Mouse (Mus musculus): ENCODE results near the gene Lmo3. TPM values are rescaled to one million over a fixed set of nuclear protein-coding genes. Genes with fewer than 3 reads are reported as not detected.
A peak's percentile ranks its signal among the peaks of the same experiment; 100 is the strongest.

Lmo3 gene
- total and polyA plus RNA-seq, 2 experiments from 2014 or later: 68.7 to 73.0 TPM

DNA sequence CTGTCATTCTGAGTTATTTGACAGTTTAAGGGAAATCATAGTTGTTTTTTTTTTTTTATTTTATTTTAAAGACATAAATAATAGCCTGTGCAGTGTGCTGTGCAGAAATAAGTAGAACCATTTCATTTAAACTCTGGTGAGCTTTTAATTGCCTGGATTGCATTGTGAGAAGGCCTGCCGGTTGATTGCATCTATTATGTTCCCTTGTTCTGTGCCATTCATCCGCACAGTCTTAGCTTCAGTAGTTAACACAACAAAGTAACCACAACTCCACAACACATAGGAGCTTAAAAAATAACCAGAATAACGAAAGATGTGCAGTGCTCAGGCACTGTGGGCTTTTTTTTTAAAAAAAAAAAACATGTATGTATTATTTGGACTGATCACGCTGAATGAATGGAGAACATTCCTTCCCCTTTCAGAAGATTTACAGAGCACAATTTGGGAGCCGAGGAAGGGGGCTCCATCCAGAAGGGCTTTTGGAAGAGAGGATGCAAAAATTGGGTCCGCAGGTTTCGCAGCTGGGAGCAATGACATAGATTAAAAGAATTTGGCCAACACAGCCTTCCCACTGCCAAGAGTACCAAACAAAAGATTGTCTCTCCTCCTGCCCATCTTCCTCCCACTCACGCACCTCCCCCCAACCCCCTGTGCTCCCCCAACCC is 161.8 kb downstream of the Lmo3 start:
- Histone ChIP-seq H3K27ac (peak overlapping the region; percentile 62), H3K4me2 (ENCODE audit: low read depth, low read length) (peak overlapping the region; percentile 81), H3K4me3 (ENCODE audit: low read length) (peak overlapping the region; percentile 52), H3K9ac (replicated peaks; ENCODE audit: low read length) (peak overlapping the region; percentile 49; the same call in 1 of the 2 replicates), H3K36me3 (ENCODE audit: insufficient read depth, low read length) (no peaks in the 10 kb centered on the region), H3K4me1 (ENCODE audit: insufficient read depth, low read length) (peaks cover 9% of the 10 kb centered on the region), H3K9me3 (ENCODE audit: low read length) (no peaks in the 10 kb centered on the region), H3K27me3 (ENCODE audit: insufficient read depth, low read length) (no peaks in the 10 kb centered on the region)
- WGBS: 17% methylated on average over 8 of the region's 8 CpGs
- no peak for TF ChIP-seq CTCF (IDR thresholded peaks at IDR 0.05; ENCODE audit: low read depth)
- peak; percentile 30 for DNase-seq (ENCODE audit: low spot score)
- no peak for ATAC-seq

DNA sequence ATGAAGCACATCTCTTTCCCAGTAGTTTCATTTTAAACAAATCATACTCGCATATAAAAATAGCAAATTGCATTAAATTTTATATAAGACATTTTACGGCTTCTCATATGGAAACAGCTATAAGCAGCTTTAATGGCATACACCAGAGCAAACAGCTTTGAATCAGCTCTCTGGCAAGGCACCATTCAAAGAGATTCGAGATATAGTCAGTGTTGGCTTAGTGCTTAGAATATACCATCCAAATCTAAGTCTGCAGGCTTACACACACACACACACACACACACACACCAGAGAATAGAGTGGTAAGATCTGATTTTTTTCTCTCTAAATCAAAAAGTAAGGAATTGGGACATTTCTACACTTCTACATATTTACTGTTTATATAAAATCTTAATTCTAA is 169.7 kb downstream of the Lmo3 start:
- Histone ChIP-seq H3K27me3 (ENCODE audit: insufficient read depth, low read length) (no peaks in the 10 kb centered on the region), H3K4me1 (ENCODE audit: insufficient read depth, low read length) (no peaks in the 10 kb centered on the region), H3K27ac (no peak overlapping the region), H3K4me3 (ENCODE audit: low read length) (no peak overlapping the region), H3K9ac (replicated peaks; ENCODE audit: low read length) (no peak overlapping the region), H3K4me2 (ENCODE audit: low read depth, low read length) (no peak overlapping the region), H3K36me3 (ENCODE audit: insufficient read depth, low read length) (no peaks in the 10 kb centered on the region), H3K9me3 (ENCODE audit: low read length) (no peaks in the 10 kb centered on the region)
- no peak for ATAC-seq
- 82% methylated on average over 3 of the region's 3 CpGs for WGBS
- no peak for TF ChIP-seq CTCF (IDR thresholded peaks at IDR 0.05; ENCODE audit: low read depth)
- no peak for DNase-seq (ENCODE audit: low spot score)

DNA sequence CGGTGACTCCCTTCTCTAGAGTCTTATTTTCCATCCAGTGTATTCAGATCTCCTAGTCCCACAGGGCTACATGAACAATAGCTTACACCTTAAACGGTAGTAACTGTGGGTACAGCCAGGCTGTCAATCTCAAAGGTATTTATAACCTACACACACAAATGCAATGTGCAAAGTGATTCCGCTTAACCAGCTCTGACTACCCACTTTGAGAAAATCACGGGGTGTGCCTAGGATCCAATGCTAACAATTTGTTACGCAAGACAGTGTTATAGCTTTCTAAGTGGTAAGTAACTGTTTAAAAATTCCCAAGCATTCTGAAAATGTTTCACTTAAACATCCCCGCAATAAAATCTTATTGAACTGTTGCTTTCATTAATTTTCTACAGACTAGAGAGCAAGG is 179.7 kb downstream of the Lmo3 start:
- Histone ChIP-seq H3K9ac (replicated peaks; ENCODE audit: low read length) (no peak overlapping the region), H3K36me3 (ENCODE audit: insufficient read depth, low read length) (no peaks in the 10 kb centered on the region), H3K4me3 (ENCODE audit: low read length) (no peak overlapping the region), H3K27ac (no peak overlapping the region), H3K4me1 (ENCODE audit: insufficient read depth, low read length) (no peaks in the 10 kb centered on the region), H3K27me3 (ENCODE audit: insufficient read depth, low read length) (no peaks in the 10 kb centered on the region), H3K4me2 (ENCODE audit: low read depth, low read length) (no peak overlapping the region), H3K9me3 (ENCODE audit: low read length) (no peaks in the 10 kb centered on the region)
- WGBS: 86% methylated on average over 6 of the region's 6 CpGs
- TF ChIP-seq CTCF (IDR thresholded peaks at IDR 0.05; ENCODE audit: low read depth): no peak
- ATAC-seq (no peak), DNase-seq (ENCODE audit: low spot score) (no peak)

DNA sequence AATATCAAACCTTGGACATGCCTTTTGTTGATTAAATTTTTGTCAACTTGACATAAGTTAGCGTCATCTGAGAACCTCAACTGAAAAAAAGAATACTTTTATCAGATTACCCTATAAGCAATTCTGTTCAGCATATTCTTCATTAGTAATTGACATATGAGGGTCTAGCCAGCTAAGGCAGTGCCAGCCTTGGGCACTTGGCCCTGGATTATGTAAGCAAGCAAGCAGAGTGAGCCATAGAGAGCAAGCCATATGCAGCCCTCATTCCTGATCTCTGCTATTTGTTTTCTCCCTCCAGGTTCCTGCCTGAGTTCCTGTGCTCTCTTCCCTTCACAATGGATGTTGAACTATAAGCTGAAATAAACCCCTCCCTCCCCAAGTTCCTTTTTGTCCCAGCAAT is 182.9 kb downstream of the Lmo3 start:
- WGBS: 93% methylated on average over 1 of the region's 1 CpGs
- no peak overlapping the region for H3K9ac ChIP-seq (replicated peaks; ENCODE audit: low read length)
- H3K27ac ChIP-seq: no peak overlapping the region
- TF ChIP-seq CTCF (IDR thresholded peaks at IDR 0.05; ENCODE audit: low read depth): no peak
- H3K4me3 ChIP-seq (ENCODE audit: low read length): no peak overlapping the region
- H3K9me3 ChIP-seq (ENCODE audit: low read length): no peaks in the 10 kb centered on the region
- H3K36me3 ChIP-seq (ENCODE audit: insufficient read depth, low read length): no peaks in the 10 kb centered on the region
- ATAC-seq: no peak
- no peak overlapping the region for H3K4me2 ChIP-seq (ENCODE audit: low read depth, low read length)
- H3K27me3 ChIP-seq (ENCODE audit: insufficient read depth, low read length): no peaks in the 10 kb centered on the region
- DNase-seq (ENCODE audit: low spot score): no peak
- no peaks in the 10 kb centered on the region for H3K4me1 ChIP-seq (ENCODE audit: insufficient read depth, low read length)

DNA sequence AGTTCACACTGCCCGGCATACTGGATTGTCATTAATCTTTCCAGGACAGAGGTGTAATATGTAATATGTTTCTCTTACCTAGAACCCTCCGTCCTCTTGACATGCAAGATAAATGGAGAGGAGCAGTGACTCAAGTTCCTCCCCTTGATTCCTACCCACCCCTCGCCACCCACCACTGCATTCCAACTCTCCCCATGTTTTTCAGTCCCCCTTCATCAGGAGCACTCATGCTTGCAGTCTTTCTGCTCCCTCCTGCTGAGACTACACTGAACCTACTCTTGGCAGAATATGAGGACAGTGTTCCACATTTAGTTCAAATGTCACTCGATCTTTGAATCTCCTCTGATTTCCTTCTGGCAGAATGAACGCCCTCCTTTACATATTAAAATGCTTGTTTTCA is 190.7 kb downstream of the Lmo3 start:
- no peak overlapping the region for H3K4me3 ChIP-seq (ENCODE audit: low read length)
- no peak overlapping the region for H3K27ac ChIP-seq
- no peaks in the 10 kb centered on the region for H3K9me3 ChIP-seq (ENCODE audit: low read length)
- ATAC-seq: peak; percentile 24; the same call in 1 of the 2 replicates
- H3K27me3 ChIP-seq (ENCODE audit: insufficient read depth, low read length): no peaks in the 10 kb centered on the region
- no peaks in the 10 kb centered on the region for H3K4me1 ChIP-seq (ENCODE audit: insufficient read depth, low read length)
- no peak for DNase-seq (ENCODE audit: low spot score)
- H3K4me2 ChIP-seq (ENCODE audit: low read depth, low read length): no peak overlapping the region
- H3K9ac ChIP-seq (replicated peaks; ENCODE audit: low read length): no peak overlapping the region
- WGBS: 53% methylated on average over 5 of the region's 5 CpGs
- TF ChIP-seq CTCF (IDR thresholded peaks at IDR 0.05; ENCODE audit: low read depth): no peak
- H3K36me3 ChIP-seq (ENCODE audit: insufficient read depth, low read length): no peaks in the 10 kb centered on the region

DNA sequence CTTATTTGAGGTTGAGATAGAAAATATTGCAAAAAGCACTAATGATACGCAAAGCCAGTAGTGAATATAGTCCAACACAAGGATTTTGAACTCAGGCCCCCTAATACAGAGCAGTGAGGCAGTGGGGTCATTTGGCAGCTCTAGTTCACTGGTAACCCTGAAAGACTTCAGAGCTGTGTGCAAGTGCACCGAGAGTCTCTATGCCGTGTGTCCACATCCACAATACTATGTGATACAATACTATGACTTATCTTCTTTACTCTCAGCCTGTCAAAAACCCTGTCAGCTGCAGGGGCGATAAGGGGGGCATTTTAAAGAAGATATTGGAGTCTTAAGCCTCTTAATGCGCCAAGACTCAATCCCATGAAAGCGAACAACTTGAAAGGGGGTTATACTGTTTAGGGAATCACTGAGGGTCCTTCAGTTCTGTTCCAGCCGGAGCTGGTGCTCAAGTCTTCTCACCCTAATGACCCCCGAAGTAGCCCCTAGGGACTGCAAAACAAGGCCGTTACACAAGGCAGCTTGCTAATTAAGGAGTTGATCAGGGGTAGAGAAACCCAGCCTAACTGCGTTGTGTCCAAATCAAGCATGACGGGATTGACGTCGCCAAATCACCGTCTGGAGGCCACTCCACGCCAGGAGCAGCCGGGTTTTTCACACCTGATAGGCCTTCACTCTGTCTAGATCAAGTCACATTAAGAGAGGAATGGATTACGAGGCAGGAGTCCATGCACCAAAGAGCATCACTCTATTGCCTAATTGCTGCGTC is 193.4 kb downstream of the Lmo3 start:
- Histone ChIP-seq H3K4me2 (ENCODE audit: low read depth, low read length) (no peak overlapping the region), H3K4me3 (ENCODE audit: low read length) (no peak overlapping the region), H3K9ac (replicated peaks; ENCODE audit: low read length) (no peak overlapping the region), H3K27me3 (ENCODE audit: insufficient read depth, low read length) (no peaks in the 10 kb centered on the region), H3K9me3 (ENCODE audit: low read length) (no peaks in the 10 kb centered on the region), H3K27ac (no peak overlapping the region), H3K36me3 (ENCODE audit: insufficient read depth, low read length) (no peaks in the 10 kb centered on the region), H3K4me1 (ENCODE audit: insufficient read depth, low read length) (no peaks in the 10 kb centered on the region)
- ATAC-seq: peak; percentile 88
- peak; percentile 59 for DNase-seq (ENCODE audit: low spot score)
- no peak for TF ChIP-seq CTCF (IDR thresholded peaks at IDR 0.05; ENCODE audit: low read depth)
- WGBS: 55% methylated on average over 18 of the region's 18 CpGs

DNA sequence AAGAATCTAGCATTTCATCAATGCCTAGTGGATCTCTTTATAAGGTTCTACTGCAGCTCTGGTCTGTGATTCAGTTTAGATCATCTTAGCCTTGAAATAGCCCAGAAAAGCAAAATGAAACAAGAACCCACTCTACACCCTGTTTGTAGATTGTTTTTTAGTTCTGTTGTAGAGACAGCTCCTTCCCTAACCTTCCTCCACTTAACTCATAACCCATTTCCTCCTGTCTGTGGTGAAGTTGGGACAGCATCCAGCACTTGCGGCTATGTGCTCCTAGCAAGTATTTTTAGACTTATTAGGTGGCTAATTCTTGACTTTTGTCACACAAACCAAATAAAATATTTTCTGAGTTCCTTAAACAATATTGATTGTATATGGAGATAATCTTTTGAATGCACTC is 198.6 kb downstream of the Lmo3 start:
- no peak overlapping the region for H3K4me3 ChIP-seq (ENCODE audit: low read length)
- H3K9me3 ChIP-seq (ENCODE audit: low read length): no peaks in the 10 kb centered on the region
- H3K27ac ChIP-seq: no peak overlapping the region

More for the DNA sequence above, 198.6 kb downstream of the Lmo3 start:
- no peak for TF ChIP-seq CTCF (IDR thresholded peaks at IDR 0.05; ENCODE audit: low read depth)
- DNase-seq (ENCODE audit: low spot score): no peak
- Histone ChIP-seq H3K27me3 (ENCODE audit: insufficient read depth, low read length) (no peaks in the 10 kb centered on the region), H3K4me1 (ENCODE audit: insufficient read depth, low read length) (no peaks in the 10 kb centered on the region), H3K36me3 (ENCODE audit: insufficient read depth, low read length) (no peaks in the 10 kb centered on the region), H3K9ac (replicated peaks; ENCODE audit: low read length) (no peak overlapping the region), H3K4me2 (ENCODE audit: low read depth, low read length) (no peak overlapping the region)
- 92% methylated on average over 1 of the region's 1 CpGs for WGBS
- ATAC-seq: no peak

Measured in hindbrain, postnatal 0 days (tissue).